Mouse (Mus musculus) bone marrow, adult 2 months (tissue): ENCODE results near the gene Cspg5.

ENCODE experiments used
- CTCF ChIP-seq: fragments of 200-500 bp; IDR thresholded peaks from 2 replicates; pipeline ENCODE4 v1.5.1; 2011; ENCODE audit warnings: low read length, control low read depth; ENCODE audit not compliant: control insufficient read depth, insufficient read depth
- POLR2A ChIP-seq: fragments of 200-500 bp; IDR thresholded peaks from 2 replicates; pipeline ENCODE4 v1.6.1; 2011; ENCODE audit warnings: low read depth, mild to moderate bottlenecking, control low read depth, low read length, borderline replicate concordance; ENCODE audit not compliant: control insufficient read depth

GRCm38 (mm10) chr9:110246321-110246640, 2.7 kb downstream of the Cspg5 start:
- TF ChIP-seq CTCF (no peak), POLR2A (no peak)
